Mouse (Mus musculus) heart, postnatal 0 days (tissue): ENCODE results near the gene Cenpf. TPM values are rescaled to one million over a fixed set of nuclear protein-coding genes. Genes with fewer than 3 reads are reported as not detected.

Experiments used
- ATAC-seq: fragments of 200-750 bp; cut with Nextera tagmentation; 2 replicates; pipeline ENCODE4 v1.8.0; 2017; ENCODE audit warnings: low read depth, moderate number of reproducible peaks, moderate library complexity; ENCODE audit not compliant: insufficient read depth
- DNase-seq: peaks from one replicate; pipeline ENCODE4 v3.0.0-alpha.2; 2016; ENCODE audit warnings: low spot score
- H3K27ac ChIP-seq: fragments of 300-500 bp; sonication (generic); 2 replicates; pipeline ENCODE4 v1.5.1; 2014; ENCODE audit warnings: low read depth, mild to moderate bottlenecking
- H3K27me3 ChIP-seq: fragments of 300-500 bp; sonication (generic); 2 replicates; pipeline ENCODE4 v1.6.1; 2014; ENCODE audit warnings: low read length, mixed read lengths; ENCODE audit not compliant: control insufficient read depth, insufficient read depth
- H3K36me3 ChIP-seq: fragments of 300-500 bp; sonication (generic); replicated peaks from 2 replicates; pipeline ENCODE4 v1.6.1; 2014; ENCODE audit warnings: low read length, mixed read lengths; ENCODE audit not compliant: control insufficient read depth, insufficient read depth
- H3K4me1 ChIP-seq: fragments of 300-500 bp; sonication (generic); 2 replicates; pipeline ENCODE4 v1.6.1; 2014; ENCODE audit warnings: antibody characterized with exemption; ENCODE audit not compliant: control insufficient read depth, insufficient read depth
- H3K4me2 ChIP-seq: fragments of 300-500 bp; sonication (generic); 2 replicates; pipeline ENCODE4 v1.6.1; 2014; ENCODE audit warnings: low read depth, mild to moderate bottlenecking, low read length, moderate library complexity
- H3K4me3 ChIP-seq: fragments of 300-500 bp; sonication (generic); 2 replicates; pipeline ENCODE4 v1.5.1; 2014; ENCODE audit warnings: low read depth, low read length
- H3K9ac ChIP-seq: fragments of 300-500 bp; sonication (generic); replicated peaks from 2 replicates; pipeline ENCODE4 v1.6.1; 2014; ENCODE audit warnings: low read depth, low read length, mixed read lengths
- H3K9me3 ChIP-seq: fragments of 300-500 bp; sonication (generic); replicated peaks from 2 replicates; pipeline ENCODE4 v1.6.1; 2016; ENCODE audit warnings: low read length; ENCODE audit not compliant: control insufficient read depth
- CTCF ChIP-seq: IDR thresholded peaks from 2 replicates; pipeline ENCODE4 v1.5.1; 2016; ENCODE audit warnings: antibody characterized with exemption, control low read depth, low read depth
- WGBS: fragments of 180-500 bp; shearing (Covaris S2); extraction: QIAGEN DNeasy Blood & Tissue Kit; methylation state at CpG from one replicate; pipeline ENCODE4 v1.1.7; 2014; 5-methylcytosine and 5-hydroxymethylcytosine counted together
- polyA plus RNA-seq: library from polyadenylated mRNA; unstranded; fragments of >200 nt; fragmentation: Nextera tagmentation; extraction: Ambion mirVana; gene quantifications from 2 replicates; pipeline ENCODE4 v1.2.1, GENCODE M21; 2015
- total RNA-seq: library from RNA; depleted of rRNA; stranded (reverse); fragments of >200 nt; gene quantifications from 2 replicates; pipeline ENCODE4 v1.2.3, GENCODE M21; 2014; ENCODE audit warnings: low replicate concordance; rRNA removed

Cenpf gene
- total and polyA plus RNA-seq, 2 experiments from 2014 or later, result 11.1 to 26.7 TPM

DNA sequence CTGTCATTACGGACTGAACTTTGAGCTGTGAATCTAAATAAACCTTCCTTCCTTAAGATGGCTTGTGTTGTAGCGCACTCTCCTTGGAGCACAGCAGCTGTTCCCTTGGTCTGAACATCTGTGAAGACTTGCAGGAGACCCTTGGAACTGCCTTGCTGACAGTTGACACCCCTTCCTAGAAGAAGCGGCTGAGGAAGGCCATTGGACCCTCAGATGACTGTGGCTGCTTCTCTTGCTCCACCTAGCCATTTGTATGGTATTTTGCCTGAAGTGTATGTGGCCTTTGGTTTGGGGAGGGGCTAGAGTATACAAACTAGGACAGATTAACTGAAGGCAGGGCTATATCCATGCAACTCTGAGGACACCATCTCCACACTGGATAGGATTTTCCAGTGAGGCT is 90.8 kb downstream of the Cenpf start:
- Histone ChIP-seq H3K4me2 (no peak overlapping the region), H3K27me3 (no peaks in the 10 kb centered on the region), H3K27ac (no peak overlapping the region), H3K9me3 (no peaks in the 10 kb centered on the region), H3K4me1 (no peaks in the 10 kb centered on the region), H3K36me3 (no peaks in the 10 kb centered on the region), H3K9ac (no peak overlapping the region), H3K4me3 (no peak overlapping the region)
- TF ChIP-seq CTCF, result no peak
- ATAC-seq (no peak), DNase-seq (no peak)
- 83% methylated on average over 3 of the region's 3 CpGs for WGBS

Other genes with a start within 250 kb of the Cenpf start
- gene Ptpn14, start 40.2 kb upstream of the Cenpf start, total RNA-seq, result 23.5 and 24.5 TPM in 2 replicates
- 4.2 TPM in 2 replicates for gene Ptpn14, start 40.2 kb upstream of the Cenpf start, polyA plus RNA-seq
- 218 and 234 TPM in 2 replicates for gene Smyd2, start 234.3 kb upstream of the Cenpf start, total RNA-seq
- 219 and 239 TPM in 2 replicates for gene Smyd2, start 234.3 kb upstream of the Cenpf start, polyA plus RNA-seq